Mouse (Mus musculus): ENCODE measurements at regions not wholly inside any gene's neighbourhood (a gene's known extent, or its start where the extent isn't known, plus 50 kb on each side); places are given as distances from the start of the nearest gene placed in this dataset.

DNA sequence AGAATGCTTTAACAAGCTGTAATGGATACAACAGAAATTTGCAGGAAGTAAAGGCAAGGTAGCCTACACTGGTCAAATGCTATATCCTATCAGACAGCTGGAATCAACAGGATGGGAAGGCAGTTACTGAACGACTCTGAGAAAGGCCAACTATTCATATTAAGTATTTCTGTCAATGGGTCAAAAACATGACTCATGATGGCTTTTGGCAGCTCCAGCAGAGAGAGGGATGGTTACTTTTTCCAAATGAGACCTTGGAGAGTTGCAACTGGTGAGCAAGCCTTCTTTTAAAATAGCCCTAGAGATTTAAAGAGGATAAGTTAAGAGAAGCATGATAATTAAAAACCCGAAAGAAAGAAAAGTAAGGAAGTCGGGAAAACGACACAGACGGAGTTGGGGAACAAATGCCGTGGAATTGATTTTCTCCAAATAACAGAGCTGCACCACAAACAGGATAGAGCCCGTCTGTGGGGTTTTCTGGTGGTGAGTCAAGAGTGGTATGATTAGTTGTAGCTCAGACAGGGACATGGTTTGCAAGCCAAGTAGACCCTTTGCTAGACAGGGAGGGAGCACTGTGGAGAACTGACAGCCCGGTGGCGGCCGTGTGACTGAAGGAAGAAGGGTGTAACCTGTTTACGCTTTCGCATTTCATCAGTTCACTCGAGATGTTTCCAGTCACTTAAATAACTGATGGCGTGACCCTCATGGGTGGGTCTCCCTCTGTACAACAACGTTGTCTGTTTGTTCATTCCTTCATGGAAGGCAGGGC is 3638.1 kb upstream of the Gm7489 start:
- DNase-seq (ENCODE audit: low spot score in 2 of 2), result no peak

DNA sequence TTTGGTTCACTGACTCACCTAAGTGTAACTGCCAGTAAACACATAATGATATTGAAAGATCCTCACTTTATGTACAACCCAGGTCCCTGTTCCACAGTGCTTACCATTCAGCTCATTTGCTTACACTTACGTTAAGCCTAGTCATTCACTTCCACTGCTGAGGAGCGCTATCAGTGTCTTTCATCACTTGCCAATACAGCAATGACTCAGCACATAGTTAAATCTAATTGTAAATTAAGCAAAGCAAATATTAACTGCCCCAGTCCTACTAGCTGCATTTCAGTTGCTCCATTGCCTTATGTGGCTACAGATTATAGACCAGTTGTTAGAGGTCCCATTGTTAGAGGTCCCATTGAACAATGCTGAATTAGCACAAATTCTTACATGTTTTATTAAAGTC is 3624.6 kb upstream of the Gm7489 start:
- DNase-seq (ENCODE audit: low spot score in 2 of 2), result no peak

GRCm38 (mm10) chr15:50261245-50261872 is 3623.3 kb upstream of the Gm7489 start:
- peak in 1 of 2 experiments; percentile 60 for DNase-seq (ENCODE audit: low spot score in 2 of 2)

- no peak for DNase-seq (ENCODE audit: low spot score in 2 of 2)
These were observed 3617.2 kb upstream of the Gm7489 start for GRCm38 (mm10) chr15:50267542-50267941.

GRCm38 (mm10) chr15:50271646-50272045 is 3613.1 kb upstream of the Gm7489 start:
- no peak for DNase-seq (ENCODE audit: low spot score in 2 of 2)

- DNase-seq (ENCODE audit: low spot score in 2 of 2), result no peak
These were observed 3602.1 kb upstream of the Gm7489 start for GRCm38 (mm10) chr15:50282576-50282975.

DNA sequence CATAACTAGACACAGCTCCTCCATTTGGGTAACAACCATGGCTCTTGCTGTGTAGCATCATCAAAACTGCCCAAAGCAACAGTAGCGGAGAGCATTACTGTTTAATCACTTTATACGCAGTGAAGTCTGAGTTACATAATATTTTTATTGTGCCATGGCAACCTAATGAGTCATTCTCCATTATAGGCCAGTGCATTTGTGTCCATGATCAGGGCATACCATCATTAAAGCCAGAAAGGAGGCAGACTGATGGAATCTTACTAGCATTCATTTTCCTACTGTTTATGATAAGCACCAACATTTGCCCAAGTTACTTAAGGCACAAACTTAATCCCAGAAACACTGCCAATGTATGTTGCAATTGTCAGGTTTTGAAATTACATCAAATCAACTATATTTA is 3601.2 kb upstream of the Gm7489 start:
- DNase-seq (ENCODE audit: low spot score in 2 of 2), result no peak

DNA sequence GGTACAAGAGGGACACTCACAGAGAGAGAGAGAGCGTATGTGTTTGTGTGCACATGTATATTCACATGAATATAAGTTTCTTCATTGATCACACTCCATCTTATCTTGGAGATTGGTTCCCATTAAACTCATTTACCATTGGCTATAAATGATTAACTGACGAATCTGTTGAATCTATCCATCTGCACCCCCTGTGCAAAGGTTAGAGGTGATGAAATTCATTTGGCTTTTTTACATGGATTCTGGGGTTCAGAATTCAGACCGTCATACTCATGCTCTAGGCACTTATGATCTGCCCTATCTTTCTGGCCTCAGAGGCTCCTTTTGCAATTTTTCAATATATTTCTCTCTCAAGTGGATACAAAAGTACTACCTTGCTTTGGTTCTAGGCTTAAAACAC is 3582.9 kb upstream of the Gm7489 start:
- no peak for DNase-seq (ENCODE audit: low spot score in 2 of 2)

GRCm38 (mm10) chr15:50304085-50304484 is 3580.6 kb upstream of the Gm7489 start:
- no peak for DNase-seq (ENCODE audit: low spot score in 2 of 2)

GRCm38 (mm10) chr15:50320796-50321195 is 3563.9 kb upstream of the Gm7489 start:
- DNase-seq (ENCODE audit: low spot score in 2 of 2), result no peak

DNA sequence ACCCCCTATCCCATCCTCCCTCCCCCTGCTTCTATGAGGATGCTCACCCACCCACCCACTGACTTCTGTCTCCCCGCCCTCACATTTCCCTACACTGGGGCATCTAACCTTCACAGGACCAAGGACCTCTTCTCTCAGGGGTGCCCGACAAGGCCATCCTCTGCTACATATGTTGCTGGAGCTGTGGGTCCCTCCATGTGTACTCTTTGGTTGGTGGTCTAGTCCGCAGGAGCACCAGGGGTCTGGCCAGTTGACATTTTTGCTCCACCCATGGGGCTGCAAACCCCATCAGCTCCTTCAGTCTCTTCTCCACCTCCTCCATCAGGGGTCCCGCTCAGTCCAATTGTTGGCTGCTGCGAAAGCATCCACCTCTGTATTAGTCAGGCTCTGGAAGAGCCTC is 3539.2 kb upstream of the Gm7489 start:
- no peak for DNase-seq (ENCODE audit: low spot score in 2 of 2)

GRCm38 (mm10) chr15:50346953-50347352 is 3537.8 kb upstream of the Gm7489 start:
- no peak for DNase-seq (ENCODE audit: low spot score in 2 of 2)

DNA sequence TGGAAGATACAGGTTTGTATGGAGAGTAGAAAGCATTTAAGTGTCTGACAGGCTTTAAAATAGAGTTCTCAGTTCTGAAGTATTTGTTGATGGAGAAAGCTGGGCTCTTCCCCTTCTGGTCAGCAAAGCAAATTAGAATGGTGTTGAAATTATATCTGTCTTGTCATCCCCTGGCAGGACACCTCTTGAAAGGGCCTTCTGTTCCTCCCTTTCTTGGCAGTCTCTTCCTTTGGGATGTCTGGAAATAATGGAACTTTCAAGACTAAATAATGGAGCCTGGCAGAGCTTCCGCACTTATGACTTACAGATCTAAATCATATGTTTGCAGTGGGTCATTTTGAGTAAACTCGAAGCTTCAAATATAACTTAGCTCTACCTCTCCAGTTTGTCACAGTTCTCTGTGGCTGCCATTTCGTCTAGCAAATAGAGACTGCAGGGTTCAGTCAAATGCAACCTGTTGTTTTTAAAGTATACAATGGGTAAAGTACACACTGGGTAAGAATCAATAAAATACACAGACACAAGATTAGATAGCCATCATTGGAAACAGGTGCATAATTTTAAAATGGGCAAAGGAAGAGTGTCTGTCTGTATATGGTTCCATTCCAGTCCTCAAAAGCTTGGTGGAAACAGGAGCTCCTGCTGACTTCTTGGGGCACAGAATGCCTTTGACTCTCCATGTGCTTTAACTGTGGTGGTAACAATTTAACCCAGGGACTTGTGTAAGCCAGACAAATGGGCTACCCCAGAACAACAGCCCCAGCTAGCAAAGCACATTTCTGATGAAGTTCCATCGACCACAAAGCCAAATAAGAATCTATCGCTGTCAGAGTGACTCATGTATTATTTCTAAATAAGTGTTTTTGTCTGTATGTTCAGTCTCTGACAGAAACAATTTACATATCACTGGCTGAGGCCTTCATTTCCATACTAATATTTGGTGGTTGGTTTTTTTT is 3524.4 kb upstream of the Gm7489 start:
- DNase-seq (ENCODE audit: low spot score in 2 of 2), result no peak

DNA sequence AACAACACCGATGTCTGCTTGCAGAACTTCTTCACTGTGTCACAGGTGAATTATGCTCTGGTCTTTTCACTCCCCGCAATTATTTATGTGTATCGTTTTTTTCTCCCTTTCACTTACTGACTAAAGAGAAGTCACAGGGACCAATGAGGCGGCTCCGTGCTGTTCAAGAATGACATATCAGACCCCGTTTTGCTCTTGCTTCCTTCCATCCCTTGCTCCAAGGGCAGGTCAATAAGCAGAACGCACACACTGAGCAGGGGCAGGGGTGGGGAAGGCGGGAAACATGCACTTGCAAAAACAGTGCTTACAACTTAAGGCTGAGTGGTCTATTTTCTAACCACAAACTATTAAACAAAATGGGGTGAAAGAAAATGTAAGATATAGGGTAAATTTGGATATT is 3523.4 kb upstream of the Gm7489 start:
- DNase-seq (ENCODE audit: low spot score in 2 of 2), result no peak

- DNase-seq (ENCODE audit: low spot score in 2 of 2), result no peak
These were observed 3522.8 kb upstream of the Gm7489 start for GRCm38 (mm10) chr15:50361751-50362507.

DNA sequence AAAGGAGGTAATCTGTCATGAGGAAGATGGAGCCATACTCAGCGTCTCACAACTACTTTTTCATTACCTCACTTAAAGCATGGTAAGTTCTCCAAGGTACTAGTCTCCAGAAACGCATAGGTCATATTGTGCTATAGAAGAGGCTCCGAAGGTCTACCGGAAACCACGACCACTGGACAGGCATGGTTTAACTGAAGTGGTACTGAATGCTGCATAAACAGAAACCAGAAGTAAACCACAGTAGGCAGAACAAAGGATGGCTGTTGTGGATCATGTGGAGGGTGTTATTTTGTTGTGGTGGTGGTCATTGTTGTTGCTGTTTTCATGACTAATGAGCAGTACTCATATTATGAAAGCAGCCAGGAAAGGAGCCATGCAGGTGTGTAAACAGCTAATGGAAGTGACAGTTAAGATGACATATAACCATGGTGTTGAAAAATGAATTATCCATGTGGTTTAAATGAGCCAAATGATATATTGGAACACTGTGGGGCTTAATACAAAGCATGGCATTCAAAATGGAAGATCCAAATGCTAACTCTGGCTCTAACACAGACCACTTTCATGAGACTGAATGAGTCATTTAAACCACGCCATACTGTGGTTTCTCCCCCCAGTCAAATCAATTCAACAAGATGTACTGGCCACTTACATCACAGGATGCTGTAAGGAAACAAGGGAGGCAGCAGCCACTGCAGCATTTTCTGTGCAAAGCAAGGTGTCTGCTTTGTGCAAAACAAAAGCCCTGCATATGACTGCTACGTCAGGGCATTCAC is 3484.5 kb upstream of the Gm7489 start:
- no peak for DNase-seq (ENCODE audit: low spot score in 2 of 2)

DNA sequence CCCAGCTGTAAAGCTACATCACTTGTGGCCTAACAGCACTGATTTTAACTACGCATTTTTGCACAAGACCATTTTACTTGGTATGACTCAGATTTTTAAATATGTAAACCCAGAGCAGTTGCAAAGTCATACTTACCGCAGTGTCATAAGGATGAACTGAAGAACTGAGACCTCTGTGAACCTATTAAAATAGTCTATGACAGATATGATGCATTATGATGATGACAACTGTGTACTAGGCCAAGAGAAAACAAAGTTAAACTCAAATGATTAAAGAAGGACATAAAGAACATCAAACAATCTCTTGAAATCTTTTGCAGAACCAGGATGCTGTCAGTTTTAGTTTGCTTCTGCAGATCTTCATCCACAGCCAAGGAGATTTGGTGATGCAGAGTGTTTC is 3483.3 kb upstream of the Gm7489 start:
- no peak for DNase-seq (ENCODE audit: low spot score in 2 of 2)

DNA sequence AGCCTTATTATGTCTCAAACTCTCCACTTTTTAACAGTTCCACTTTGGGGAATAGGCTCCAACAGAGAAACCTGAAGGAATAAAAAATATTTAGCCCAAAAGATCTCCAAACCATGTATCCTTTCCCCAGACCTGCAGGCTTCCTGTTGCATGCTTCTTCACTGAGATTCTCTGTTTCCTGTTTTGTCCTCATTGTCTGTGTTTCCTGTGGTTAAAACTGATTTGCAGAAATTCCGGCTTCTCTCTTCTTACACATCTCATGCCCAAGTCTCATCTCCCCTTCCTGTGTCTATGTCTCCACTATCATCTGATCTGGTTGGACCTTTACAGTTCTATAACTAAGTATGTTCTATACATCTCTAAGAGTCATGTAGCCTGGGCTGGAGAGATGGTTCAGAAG is 3482.2 kb upstream of the Gm7489 start:
- no peak for DNase-seq (ENCODE audit: low spot score in 2 of 2)

DNA sequence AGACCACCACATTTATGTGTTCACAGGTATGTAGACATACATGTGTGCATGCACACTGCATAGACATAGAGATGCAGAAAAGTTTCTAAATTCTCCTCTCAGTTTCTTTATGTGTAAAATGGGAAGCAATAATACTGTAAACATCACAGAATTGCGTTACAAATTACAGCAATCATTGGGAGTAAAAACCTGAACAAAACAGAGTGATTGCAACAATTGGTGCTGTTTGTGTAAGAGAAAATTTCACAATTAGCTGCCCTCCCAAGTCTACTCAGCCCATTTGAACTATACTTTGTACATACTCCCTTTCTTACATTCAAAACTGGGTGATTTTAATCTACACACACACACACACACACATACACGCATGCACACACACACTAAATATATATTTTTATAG is 3480.8 kb upstream of the Gm7489 start:
- no peak for DNase-seq (ENCODE audit: low spot score in 2 of 2)

DNA sequence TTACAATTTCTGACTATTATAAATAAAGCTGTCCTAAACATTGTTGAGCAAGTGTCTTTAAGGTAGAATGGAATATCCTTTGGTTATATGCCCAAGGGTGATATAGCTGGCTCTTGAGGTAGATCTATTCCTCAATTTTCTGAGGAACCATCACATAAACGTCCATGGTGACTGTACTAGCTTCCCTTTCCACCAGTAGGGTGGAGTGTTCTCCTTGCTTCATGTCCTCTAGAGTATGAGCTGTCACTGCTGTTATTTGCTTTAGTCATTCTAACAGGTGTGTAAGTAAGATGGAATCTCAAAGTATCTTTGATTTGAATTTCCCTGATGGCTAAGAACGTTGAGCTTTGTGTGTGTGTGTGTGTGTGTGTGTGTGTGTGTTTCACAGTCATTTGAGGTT is 3475.7 kb upstream of the Gm7489 start:
- DNase-seq (ENCODE audit: low spot score in 2 of 2), result no peak

DNA sequence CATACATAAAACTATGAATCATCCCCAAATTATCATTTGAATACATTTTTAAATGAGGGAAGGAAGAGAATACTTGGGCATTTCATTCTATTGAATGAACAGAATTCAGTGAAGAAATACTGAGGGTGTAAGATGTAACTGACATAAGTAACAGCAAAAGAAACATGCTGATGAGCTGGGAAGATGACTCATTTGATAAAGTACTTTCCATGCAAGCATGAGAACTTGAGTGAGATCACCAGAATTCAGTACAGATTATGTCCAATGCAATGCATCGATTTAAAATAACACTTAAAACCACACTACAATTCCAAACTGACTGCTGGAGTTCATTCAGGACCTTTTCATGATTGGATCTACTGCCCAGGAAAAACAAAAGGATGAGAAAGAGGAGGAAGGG is 3467.1 kb upstream of the Gm7489 start:
- DNase-seq (ENCODE audit: low spot score in 2 of 2), result no peak
